In the genomic region with DNA sequence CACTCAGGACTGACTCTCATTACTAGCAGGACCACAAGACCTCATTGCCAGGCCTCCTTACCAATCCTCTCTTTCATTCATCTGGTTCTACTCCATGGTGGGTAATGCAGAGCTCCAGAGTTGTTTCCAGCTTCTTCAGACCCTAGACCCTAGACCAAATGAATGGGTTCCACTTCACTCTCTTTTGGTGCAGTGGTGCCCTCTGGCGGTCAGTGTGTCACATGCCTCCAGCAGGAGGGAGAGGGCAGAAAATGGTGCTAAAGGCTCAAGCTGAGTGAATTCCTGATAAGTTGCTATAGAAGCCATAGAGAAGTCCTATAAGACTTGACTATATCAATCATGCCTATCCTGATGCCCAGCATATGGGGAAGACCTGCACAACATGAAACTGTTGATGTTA, we compare ENCODE assay signal across 9 mouse cellular contexts. TPM values are rescaled to one million over a fixed set of nuclear protein-coding genes. Genes with fewer than 3 reads are reported as not detected.
DNase-seq lines count a peak whose midpoint lies in the region; ATAC-seq lines count a peak whose summit lies in the region.
"Had no signal": no experiment of that assay in that cellular context is flagged by ENCODE, and none has a peak within 500 bp of the region (broad histone marks: within the 10 kb centered on the region; RNA-seq: fewer than 3 reads in every experiment).

No protein-coding gene starts in this region.

- ATAC-seq in frontal cortex, adult (ENCODE audit: low TSS enrichment): no peak
- no peak for ATAC-seq in midbrain, embryonic 11.5 days (ENCODE audit: low FRiP score)
- no peak for ATAC-seq in midbrain, embryonic 16.5 days

- no peaks in the 10 kb centered on the region for H3K4me1 ChIP-seq in midbrain, embryonic 11.5 days (ENCODE audit: control insufficient read depth, insufficient read depth, low read length)
- no peaks in the 10 kb centered on the region for H3K4me1 ChIP-seq in midbrain, embryonic 16.5 days (ENCODE audit: control insufficient read depth, insufficient read depth, low read length)
- H3K4me1 ChIP-seq: neural tube, embryonic 12.5 days had no signal

- 5% methylated on average over 1 of the region's 1 CpGs for WGBS in midbrain, embryonic 11.5 days
- WGBS in midbrain, embryonic 16.5 days: 9% methylated on average over 1 of the region's 1 CpGs

- peak; percentile 16 to 31 for DNase-seq in frontal cortex, postnatal 36 days (ENCODE audit: low spot score in 2 of 2)
- DNase-seq in midbrain, embryonic 11.5 days (ENCODE audit: low spot score, missing footprints): peak; percentile 90
- peak; percentile 50 for DNase-seq in adrenal gland, adult 2 months
- DNase-seq in induced T-regulatory cell, adult 2 months (ENCODE audit: low read depth): peak; percentile 57
- peak; percentile 44 for DNase-seq in retina, embryonic 14.5 days (ENCODE audit: low spot score)
- no peak for DNase-seq in heart, postnatal 25 days (ENCODE audit: low spot score)

- no peaks in the 10 kb centered on the region for H3K36me3 ChIP-seq in midbrain, embryonic 11.5 days (ENCODE audit: control insufficient read depth, insufficient read depth, low read length)
- H3K36me3 ChIP-seq in midbrain, embryonic 16.5 days (ENCODE audit: control insufficient read depth, insufficient read depth, low read length): no peaks in the 10 kb centered on the region
- H3K36me3 ChIP-seq: neural tube, embryonic 12.5 days had no signal

- H3K9ac ChIP-seq in midbrain, embryonic 11.5 days (ENCODE audit: low read length): no peak overlapping the region
- H3K9ac ChIP-seq in midbrain, embryonic 16.5 days (ENCODE audit: low read depth, low read length): no peak overlapping the region
- H3K9ac ChIP-seq: neural tube, embryonic 12.5 days had no signal

- no peaks in the 10 kb centered on the region for H3K9me3 ChIP-seq in midbrain, embryonic 11.5 days (ENCODE audit: control insufficient read depth, low read length)
- no peaks in the 10 kb centered on the region for H3K9me3 ChIP-seq in midbrain, embryonic 16.5 days (replicated peaks; ENCODE audit: control insufficient read depth, low read length, poor library complexity, severe bottlenecking)
- H3K9me3 ChIP-seq: neural tube, embryonic 12.5 days had no signal

- no peaks in the 10 kb centered on the region for H3K27me3 ChIP-seq in midbrain, embryonic 11.5 days (ENCODE audit: control insufficient read depth, insufficient read depth, low read length)
- no peaks in the 10 kb centered on the region for H3K27me3 ChIP-seq in midbrain, embryonic 16.5 days (ENCODE audit: control insufficient read depth, insufficient read depth, low read depth, low read length)
- H3K27me3 ChIP-seq: neural tube, embryonic 12.5 days had no signal

- H3K4me2 ChIP-seq in midbrain, embryonic 11.5 days: no peak overlapping the region
- H3K4me2 ChIP-seq in midbrain, embryonic 16.5 days (ENCODE audit: low read length): no peak overlapping the region
- H3K4me2 ChIP-seq: neural tube, embryonic 12.5 days had no signal

- H3K27ac ChIP-seq in midbrain, embryonic 11.5 days (ENCODE audit: low read depth, low read length): no peak overlapping the region
- H3K27ac ChIP-seq in midbrain, embryonic 16.5 days (ENCODE audit: low read length): no peak overlapping the region
- H3K27ac ChIP-seq: neural tube, embryonic 12.5 days had no signal

- intact Hi-C loops in heart, postnatal 25 days (cut with DNase I): no loop called here

- no peak overlapping the region for H3K4me3 ChIP-seq in midbrain, embryonic 11.5 days (ENCODE audit: low read depth, low read length)
- H3K4me3 ChIP-seq in midbrain, embryonic 16.5 days (ENCODE audit: low read depth, low read length): no peak overlapping the region
- H3K4me3 ChIP-seq: neural tube, embryonic 12.5 days had no signal

RNA-seq across cellular contexts. Expression of a gene that starts 39.6 kb away (rescaled TPM):
- polyA plus RNA-seq in midbrain, embryonic 11.5 days (2014; fragmentation: Nextera tagmentation; extraction: Ambion mirVana): 3.1 and 3.4 TPM in 2 replicates
- polyA plus RNA-seq in midbrain, embryonic 16.5 days (2015; fragmentation: Nextera tagmentation; extraction: Ambion mirVana): 3.1 and 3.8 TPM in 2 replicates
- total RNA-seq in adrenal gland, adult 2 months (2021): not detected
- not detected in 2 replicates for polyA plus RNA-seq in adrenal gland, adult 2 months (2012; rRNA removed)
- not detected for total RNA-seq in heart, postnatal 25 days (2021)
